Mouse (Mus musculus) kidney, adult 2 months (tissue): ENCODE data around the gene Grid2.

ENCODE experiments used
- CTCF ChIP-seq: fragments of 200-500 bp; conservative IDR thresholded peaks from 2 replicates; pipeline ENCODE4 v1.5.1; 2011; ENCODE audit warnings: low read depth, mild to moderate bottlenecking, control low read depth, low read length, moderate library complexity, mixed read lengths; ENCODE audit not compliant: insufficient read depth, insufficient read length
- POLR2A ChIP-seq: fragments of 200-500 bp; IDR thresholded peaks from one replicate; pipeline ENCODE4 v1.6.1; 2011; ENCODE audit warnings: low read depth, low read length, control low read depth

DNA sequence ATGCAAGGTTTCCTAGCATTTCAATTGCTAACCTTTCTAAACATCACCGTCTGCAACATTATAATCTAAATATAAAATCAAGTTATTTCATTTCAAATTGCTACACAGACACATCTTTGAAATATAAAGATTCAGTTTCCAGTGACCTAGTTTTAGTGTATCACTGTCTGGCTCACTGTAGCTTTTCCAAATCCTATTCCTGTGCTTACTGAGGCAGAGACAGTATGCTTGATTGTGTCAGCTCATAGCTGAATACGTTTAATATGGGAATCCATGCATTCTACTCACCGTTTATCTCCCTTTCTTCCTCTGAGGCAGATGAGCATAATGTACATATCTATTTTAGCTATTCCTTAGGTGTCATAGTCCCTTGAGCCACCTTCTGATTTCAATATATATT is 146.0 kb downstream of the Grid2 start:
- TF ChIP-seq CTCF: no peak
- TF ChIP-seq POLR2A: no peak
